Mouse (Mus musculus): ENCODE measurements at regions not wholly inside any gene's neighbourhood (a gene's known extent, or its start where the extent isn't known, plus 50 kb on each side); places are given as distances from the start of the nearest gene placed in this dataset.

- CTCF ChIA-PET = interaction anchor here in 3 of 4 experiments (0.9 to 1.5 kb wide), 4 partner anchors 8 to 105 kb away, joined by 3 to 5 read pairs (median 4); no protein-coding TSS in a partner anchor
These were observed 58.7 kb upstream of the Pmepa1 start for GRCm38 (mm10) chr2:173334856-173335595.

GRCm38 (mm10) chr2:173335859-173336258 lies 59.5 kb upstream of the Pmepa1 start:
- CTCF ChIA-PET = interaction anchor here (0.6 to 1.4 kb wide), 6 partner anchors 28 to 115 kb away, joined by 3 to 5 read pairs (median 3); no protein-coding TSS in a partner anchor
- POLR2A ChIA-PET = interaction anchor here (0.6 to 1.2 kb wide), 5 partner anchors 34 to 505 kb away, joined by 3 to 4 read pairs (median 3); no protein-coding TSS in a partner anchor

More at GRCm38 (mm10) chr2:173334856-173335595, 58.7 kb upstream of the Pmepa1 start:
- POLR2A ChIA-PET = interaction anchor here in 3 of 4 experiments (0.7 to 1.9 kb wide), 9 partner anchors 8 to 111 kb away, joined by 3 to 6 read pairs (median 3); no protein-coding TSS in a partner anchor

GRCm38 (mm10) chr2:173337666-173338065 lies 61.3 kb upstream of the Pmepa1 start:
- CTCF ChIA-PET = no interaction called here
- POLR2A ChIA-PET = no interaction called here

- POLR2A ChIA-PET = interaction anchor here in 2 of 4 experiments (1.0 to 1.8 kb wide), 2 partner anchors 18 to 31 kb away, joined by 4 to 6 read pairs; no protein-coding TSS in a partner anchor
- CTCF ChIA-PET = interaction anchor here (0.7 to 2.8 kb wide), 6 partner anchors 32 to 109 kb away, joined by 3 to 21 read pairs (median 6); no protein-coding TSS in a partner anchor
These were observed 62.3 kb upstream of the Pmepa1 start for GRCm38 (mm10) chr2:173338671-173339070.

- ChIA-PET POLR2A (interaction anchor here in 2 of 4 experiments (0.6 to 1.8 kb wide), 5 partner anchors 18 to 197 kb away, joined by 3 to 6 read pairs (median 3); no protein-coding TSS in a partner anchor), CTCF (interaction anchor here (0.5 to 2.8 kb wide), 9 partner anchors 18 to 734 kb away, joined by 3 to 21 read pairs (median 4); no protein-coding TSS in a partner anchor)
These were observed 62.9 kb upstream of the Pmepa1 start for GRCm38 (mm10) chr2:173339211-173339610.

GRCm38 (mm10) chr2:173340044-173340601 lies 63.8 kb upstream of the Pmepa1 start:
- CTCF ChIA-PET = interaction anchor here (0.5 to 2.8 kb wide), 10 partner anchors 12 to 377 kb away, joined by 3 to 21 read pairs (median 3); no protein-coding TSS in a partner anchor
- POLR2A ChIA-PET = interaction anchor here in 3 of 4 experiments (0.7 to 1.8 kb wide), 16 partner anchors 10 to 518 kb away, joined by 3 to 9 read pairs (median 4); no protein-coding TSS in a partner anchor

GRCm38 (mm10) chr2:173342605-173343260 lies 66.4 kb upstream of the Pmepa1 start:
- ChIA-PET POLR2A (interaction anchor here in 3 of 4 experiments (0.6 to 1.8 kb wide), 13 partner anchors 9 to 130 kb away, joined by 3 to 8 read pairs (median 3); no protein-coding TSS in a partner anchor), CTCF (interaction anchor here in 3 of 4 experiments (0.7 to 2.0 kb wide), 8 partner anchors 9 to 118 kb away, joined by 3 to 9 read pairs (median 4); no protein-coding TSS in a partner anchor)

- ChIA-PET POLR2A (interaction anchor here in 3 of 4 experiments (0.6 to 1.8 kb wide), 9 partner anchors 9 to 113 kb away, joined by 3 to 8 read pairs (median 3); no protein-coding TSS in a partner anchor), CTCF (interaction anchor here in 3 of 4 experiments (0.6 to 2.0 kb wide), 10 partner anchors 10 to 250 kb away, joined by 3 to 10 read pairs (median 4); partner anchors contain the start of gene Zbp1 (in 1 of the 3))
These were observed 67.3 kb upstream of the Pmepa1 start for GRCm38 (mm10) chr2:173343665-173344064.

GRCm38 (mm10) chr2:173344221-173344620 lies 67.9 kb upstream of the Pmepa1 start:
- ChIA-PET CTCF (interaction anchor here in 3 of 4 experiments (0.6 to 2.0 kb wide), 11 partner anchors 11 to 1504 kb away, joined by 3 to 10 read pairs (median 4); partner anchors contain the start of gene Zbp1 (in 1 of the 3)), POLR2A (interaction anchor here in 3 of 4 experiments (0.5 to 1.8 kb wide), 6 partner anchors 10 to 830 kb away, joined by 3 to 8 read pairs (median 3); no protein-coding TSS in a partner anchor)

- POLR2A ChIA-PET = no interaction called here
- CTCF ChIA-PET = no interaction called here
These were observed 71.0 kb upstream of the Pmepa1 start for GRCm38 (mm10) chr2:173347341-173347740.

- ChIA-PET POLR2A (interaction anchor here in 1 of 4 experiments (0.7 kb wide), 1 partner anchor 85 kb away, joined by 3 read pairs; no protein-coding TSS in a partner anchor), CTCF (no interaction called here)
These were observed 72.4 kb upstream of the Pmepa1 start for GRCm38 (mm10) chr2:173348757-173349156.

GRCm38 (mm10) chr2:173349510-173349909 lies 73.2 kb upstream of the Pmepa1 start:
- ChIA-PET CTCF (no interaction called here), POLR2A (no interaction called here)

GRCm38 (mm10) chr2:173349910-173350309 lies 73.6 kb upstream of the Pmepa1 start:
- CTCF ChIA-PET = no interaction called here
- POLR2A ChIA-PET = no interaction called here

GRCm38 (mm10) chr2:173350405-173350804 lies 74.1 kb upstream of the Pmepa1 start:
- CTCF ChIA-PET = no interaction called here
- POLR2A ChIA-PET = interaction anchor here in 1 of 4 experiments (0.8 kb wide), 1 partner anchor 34 kb away, joined by 3 read pairs; no protein-coding TSS in a partner anchor

- ChIA-PET CTCF (interaction anchor here in 1 of 4 experiments (0.6 kb wide), 1 partner anchor 1111 kb away, joined by 3 read pairs; no protein-coding TSS in a partner anchor), POLR2A (interaction anchor here in 1 of 4 experiments (0.8 kb wide), 1 partner anchor 34 kb away, joined by 3 read pairs; no protein-coding TSS in a partner anchor)
These were observed 74.5 kb upstream of the Pmepa1 start for GRCm38 (mm10) chr2:173350831-173351230.

- CTCF ChIA-PET = interaction anchor here in 1 of 4 experiments (0.8 kb wide), 1 partner anchor 76 kb away, joined by 3 read pairs; the partner anchor contains the start of gene Pmepa1
- POLR2A ChIA-PET = interaction anchor here in 1 of 4 experiments (0.6 kb wide), 1 partner anchor 14 kb away, joined by 3 read pairs; no protein-coding TSS in a partner anchor
These were observed 75.8 kb upstream of the Pmepa1 start for GRCm38 (mm10) chr2:173351831-173352755.

GRCm38 (mm10) chr2:173352756-173353139 lies 76.4 kb upstream of the Pmepa1 start:
- ChIA-PET CTCF (interaction anchor here in 1 of 4 experiments (0.8 kb wide), 1 partner anchor 76 kb away, joined by 3 read pairs; the partner anchor contains the start of gene Pmepa1), POLR2A (no interaction called here)
